14 mouse cellular contexts compared by ENCODE assay signal in genomic region chr12:105534842-105535241, GRCm38 (mm10). TPM values are rescaled to one million over a fixed set of nuclear protein-coding genes. Genes with fewer than 3 reads are reported as not detected.
"Had no signal": no experiment of that assay in that cellular context is flagged by ENCODE, and none has a peak within 500 bp of the region (broad histone marks: within the 10 kb centered on the region; RNA-seq: fewer than 3 reads in every experiment).

No protein-coding gene starts in this region.

- H3K27me3 ChIP-seq: liver, embryonic 15.5 days; midbrain, embryonic 13.5 days; neural tube, embryonic 12.5 days had no signal

- H3K4me3 ChIP-seq: left cerebral cortex, adult 2 months; limb, embryonic 10.5 days; liver, embryonic 15.5 days; midbrain, embryonic 13.5 days; neural tube, embryonic 12.5 days had no signal

- H3K27ac ChIP-seq: left cerebral cortex, adult 2 months; limb, embryonic 10.5 days; liver, embryonic 15.5 days; midbrain, embryonic 13.5 days; neural tube, embryonic 12.5 days had no signal

- DNase-seq: kidney, postnatal 10 days; lung, embryonic 14.5 days; lung, postnatal 36 days; spleen, adult 18-20 months; thymus, adult 18-20 months; thymus, postnatal 14 days had no signal

- H3K4me1 ChIP-seq: liver, embryonic 15.5 days had no signal

- H3K9me3 ChIP-seq: limb, embryonic 10.5 days; liver, embryonic 15.5 days; midbrain, embryonic 13.5 days; neural tube, embryonic 12.5 days had no signal

- H3K36me3 ChIP-seq: limb, embryonic 10.5 days; liver, embryonic 15.5 days; midbrain, embryonic 13.5 days; neural tube, embryonic 12.5 days had no signal

RNA-seq across cellular contexts. Expression of gene Bdkrb2, which starts 28.2 kb away (rescaled TPM):
- total RNA-seq: megakaryocyte progenitor cell, adult 5-6 weeks; neutrophil, adult 5-6 weeks had no signal
- polyA plus RNA-seq: liver, embryonic 11.5 days had no signal
